Mouse (Mus musculus) E14TG2a.4 (cell line): ENCODE results near the gene Rbpj.
A peak's percentile ranks its signal among the peaks of the same experiment; 100 is the strongest.

ENCODE experiments used
- H3K27me3 ChIP-seq: 2 replicates; pipeline ENCODE4 v1.6.1; 2014; ENCODE audit warnings: low read length, control low read depth; ENCODE audit not compliant: insufficient read depth
- H3K36me3 ChIP-seq: 2 replicates; pipeline ENCODE4 v1.6.1; 2014; ENCODE audit warnings: low read length, control low read depth; ENCODE audit not compliant: insufficient read depth
- H3K4me1 ChIP-seq: replicated peaks from 2 replicates; pipeline ENCODE4 v1.6.1; 2014; ENCODE audit warnings: low read depth, low read length, control low read depth
- H3K4me3 ChIP-seq: replicated peaks from 2 replicates; pipeline ENCODE4 v1.5.1; 2014; ENCODE audit warnings: mild to moderate bottlenecking, low read length
- H3K9me3 ChIP-seq: 2 replicates; pipeline ENCODE4 v1.6.1; 2014; ENCODE audit warnings: low read length, control low read depth
- CTCF ChIP-seq: conservative IDR thresholded peaks from 2 replicates; pipeline ENCODE4 v1.5.1; 2014; ENCODE audit warnings: low read length
- NANOG ChIP-seq: IDR thresholded peaks from 2 replicates; pipeline ENCODE4 v1.6.1; 2014; ENCODE audit warnings: borderline replicate concordance, low read length, mixed read lengths
- POU5F1 ChIP-seq: IDR thresholded peaks from 2 replicates; pipeline ENCODE4 v1.6.1; 2014; ENCODE audit warnings: low read length, borderline replicate concordance

The Rbpj gene

DNA sequence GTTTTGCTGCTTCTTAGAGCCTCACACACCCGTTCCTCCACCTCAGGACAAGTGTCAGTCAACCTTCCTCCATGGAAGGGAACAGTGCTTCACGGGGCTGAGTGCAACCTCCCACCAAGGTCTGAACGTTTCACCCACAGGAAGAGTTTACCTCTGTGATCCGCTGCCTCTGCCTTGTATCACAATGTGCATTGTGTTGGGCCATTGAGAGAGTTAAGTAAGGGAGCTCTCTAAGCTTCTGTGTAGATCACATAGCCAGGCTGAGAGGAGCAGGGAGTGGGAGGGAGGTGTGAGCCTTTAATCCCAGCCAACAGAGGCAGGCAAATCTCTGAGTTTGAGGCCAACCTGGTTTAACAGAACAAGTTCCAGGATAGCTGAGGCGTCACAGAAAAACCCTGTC, 58.9 kb downstream of the Rbpj start:
- Histone ChIP-seq H3K4me1 (peaks cover 33% of the 10 kb centered on the region), H3K36me3 (no peaks in the 10 kb centered on the region), H3K9me3 (no peaks in the 10 kb centered on the region), H3K4me3 (0 out of 2 replicates have a peak overlapping the region, but pooled peaks have one; percentile 68), H3K27me3 (peaks cover 11% of the 10 kb centered on the region)
- TF ChIP-seq POU5F1 (no peak), CTCF (no peak), NANOG (no peak)

DNA sequence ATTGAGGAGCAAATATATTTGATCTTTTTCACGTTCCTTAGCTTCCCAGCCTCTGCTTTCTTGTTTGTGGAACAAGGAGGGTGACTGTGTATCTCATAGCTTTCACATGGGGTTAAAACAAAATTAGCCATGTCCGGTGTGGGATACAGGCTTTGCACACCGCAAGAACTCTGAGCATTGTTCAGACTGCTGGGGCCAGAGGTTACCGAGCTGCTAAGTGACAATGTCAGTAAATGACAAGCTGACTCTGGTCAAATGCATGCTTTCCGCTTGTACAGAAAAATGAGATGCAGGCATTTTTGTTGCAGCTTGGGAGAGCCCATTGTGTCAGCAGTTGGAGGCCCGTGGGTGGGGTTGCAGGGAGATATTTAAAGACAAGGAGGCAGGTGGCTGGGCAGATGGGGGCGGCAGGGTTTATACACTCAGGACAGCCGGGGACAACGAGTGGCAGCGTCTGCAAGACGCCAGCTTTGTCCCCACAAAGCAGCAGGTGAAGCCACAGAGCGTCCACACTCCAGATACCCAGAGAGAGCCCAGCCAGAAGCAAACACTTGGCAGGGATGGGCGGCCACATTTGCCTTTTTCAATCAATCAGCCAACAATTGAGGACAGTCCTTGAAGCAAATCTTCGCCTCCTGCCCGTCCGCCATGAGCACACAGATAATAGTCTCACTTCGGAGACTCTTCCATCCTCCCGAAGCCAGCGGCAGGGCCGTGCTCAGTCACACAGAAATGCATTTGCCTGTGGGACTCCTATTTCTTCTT, 59.5 kb downstream of the Rbpj start:
- H3K36me3 ChIP-seq: no peaks in the 10 kb centered on the region
- H3K4me1 ChIP-seq: peaks cover 33% of the 10 kb centered on the region
- H3K4me3 ChIP-seq: peak overlapping the region; percentile 68
- H3K9me3 ChIP-seq: no peaks in the 10 kb centered on the region
- peaks cover 11% of the 10 kb centered on the region for H3K27me3 ChIP-seq
- TF ChIP-seq NANOG: no peak
- TF ChIP-seq POU5F1: no peak
- TF ChIP-seq CTCF: no peak

DNA sequence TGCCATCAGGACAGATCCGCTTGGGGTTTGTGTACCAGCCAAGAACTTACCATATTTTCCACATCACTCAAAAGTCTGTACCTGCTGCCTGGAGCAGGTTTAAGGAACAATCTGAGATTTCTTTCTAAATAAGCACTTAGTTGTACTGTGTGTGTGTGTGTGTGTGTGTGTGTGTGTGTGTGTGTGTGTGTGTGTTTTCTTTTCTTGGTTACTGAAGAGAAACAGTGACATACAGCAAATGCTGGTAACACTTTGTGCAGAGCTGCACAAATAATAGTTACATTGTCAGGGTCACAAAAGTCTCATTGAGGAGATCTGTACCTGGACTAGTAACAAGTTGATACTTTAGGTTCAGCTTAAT, 60.1 kb downstream of the Rbpj start:
- Histone ChIP-seq H3K36me3 (no peaks in the 10 kb centered on the region), H3K27me3 (peaks cover 11% of the 10 kb centered on the region), H3K4me1 (peaks cover 37% of the 10 kb centered on the region), H3K4me3 (peak overlapping the region; percentile 68), H3K9me3 (no peaks in the 10 kb centered on the region)
- TF ChIP-seq CTCF (no peak), NANOG (no peak), POU5F1 (no peak)

DNA sequence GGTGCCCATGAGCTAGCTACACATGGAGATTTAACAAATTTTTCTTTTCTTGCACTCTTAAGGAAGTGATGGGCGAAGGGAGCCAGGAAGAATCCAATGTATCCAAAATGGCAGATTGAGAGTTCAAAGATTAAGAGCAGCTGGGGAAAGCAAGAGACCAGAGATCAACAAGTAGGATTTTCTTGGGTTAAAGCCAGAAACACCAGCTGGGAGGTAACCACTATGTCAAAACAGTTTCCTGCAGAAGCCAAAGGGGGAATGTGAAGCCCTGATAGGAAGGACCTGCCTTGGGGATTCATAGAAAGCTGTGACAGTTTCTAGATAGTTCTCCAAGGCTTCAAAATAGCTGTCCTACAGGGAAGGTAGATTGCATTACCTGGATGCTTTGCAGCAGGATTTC, 63.9 kb downstream of the Rbpj start:
- H3K4me3 ChIP-seq: no peak overlapping the region

DNA sequence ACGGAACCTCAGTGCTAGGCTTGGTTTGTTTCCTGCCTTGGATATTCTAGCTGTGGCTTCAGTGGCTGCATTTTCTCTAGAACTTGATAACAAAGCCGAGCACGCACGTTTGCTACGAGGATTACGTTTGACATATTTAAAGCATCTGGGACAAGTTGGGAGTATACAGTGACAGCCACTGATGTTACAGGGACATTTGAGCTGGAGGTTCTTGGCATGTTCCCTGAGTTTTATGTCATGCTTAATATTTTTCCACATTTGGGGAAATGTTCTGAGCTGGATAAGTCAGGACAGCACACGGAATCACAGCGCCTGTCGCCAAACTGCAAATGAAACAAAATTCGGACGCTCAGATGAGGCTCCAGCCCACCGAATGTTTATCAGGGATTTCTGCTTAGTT, 69.1 kb downstream of the Rbpj start:
- TF ChIP-seq POU5F1 (no peak), CTCF (no peak), NANOG (no peak)
- no peaks in the 10 kb centered on the region for H3K27me3 ChIP-seq
- peaks cover 50% of the 10 kb centered on the region for H3K4me1 ChIP-seq
- H3K4me3 ChIP-seq: no peak overlapping the region
- no peaks in the 10 kb centered on the region for H3K9me3 ChIP-seq
- no peaks in the 10 kb centered on the region for H3K36me3 ChIP-seq

More for the DNA sequence above, 63.9 kb downstream of the Rbpj start:
- Histone ChIP-seq H3K9me3 (no peaks in the 10 kb centered on the region), H3K4me1 (peaks cover 23% of the 10 kb centered on the region), H3K27me3 (peaks cover 7% of the 10 kb centered on the region; the same call in 1 of the 2 replicates), H3K36me3 (no peaks in the 10 kb centered on the region)
- no peak for TF ChIP-seq POU5F1

DNA sequence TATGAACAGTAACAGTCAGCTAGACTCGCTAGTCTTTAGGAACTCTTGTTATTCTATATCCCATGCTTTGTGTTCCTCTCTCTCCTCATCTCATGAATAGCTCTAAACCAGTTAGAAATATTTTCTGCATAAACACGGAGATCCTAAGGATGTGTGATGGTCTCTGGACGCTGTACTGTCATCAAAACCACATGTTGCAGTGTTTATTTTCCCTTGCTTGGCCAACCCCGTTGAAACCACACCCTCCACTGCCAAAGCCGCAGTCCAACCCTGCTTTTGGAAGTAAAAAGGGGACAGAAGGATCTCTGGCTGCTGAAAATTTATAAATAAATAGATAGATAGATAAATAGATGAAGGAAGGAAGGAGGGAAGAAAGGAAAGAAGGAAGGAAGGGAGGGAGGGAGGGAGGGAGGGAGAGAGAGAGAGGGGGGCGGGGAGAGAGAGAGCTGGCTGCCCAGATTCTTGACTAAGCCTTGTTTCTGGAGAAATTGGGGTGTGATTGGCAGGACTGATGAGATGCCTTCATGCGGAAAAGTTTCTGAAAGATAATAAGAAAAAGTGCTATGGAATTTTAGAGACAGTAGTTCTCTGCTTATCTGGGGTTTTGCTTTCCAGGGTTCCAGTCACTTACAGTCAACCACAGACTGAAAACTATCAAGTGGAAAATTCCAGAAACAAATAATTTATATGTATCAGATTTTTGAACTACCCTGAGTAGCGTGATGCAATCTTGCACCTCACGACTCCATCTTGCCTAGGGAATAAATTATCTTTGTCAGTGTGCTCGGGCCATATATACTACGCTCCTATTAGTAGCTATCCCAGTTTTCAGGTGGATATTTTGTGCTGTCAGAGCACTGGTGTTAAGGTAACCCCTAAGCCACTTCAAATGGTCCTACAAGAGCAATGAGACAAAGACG, 70.9 kb downstream of the Rbpj start:
- no peak overlapping the region for H3K4me3 ChIP-seq
- TF ChIP-seq CTCF (no peak), POU5F1 (no peak), NANOG (no peak)
- peaks cover 59% of the 10 kb centered on the region for H3K4me1 ChIP-seq
- H3K36me3 ChIP-seq: no peaks in the 10 kb centered on the region
- no peaks in the 10 kb centered on the region for H3K27me3 ChIP-seq
- H3K9me3 ChIP-seq: no peaks in the 10 kb centered on the region

DNA sequence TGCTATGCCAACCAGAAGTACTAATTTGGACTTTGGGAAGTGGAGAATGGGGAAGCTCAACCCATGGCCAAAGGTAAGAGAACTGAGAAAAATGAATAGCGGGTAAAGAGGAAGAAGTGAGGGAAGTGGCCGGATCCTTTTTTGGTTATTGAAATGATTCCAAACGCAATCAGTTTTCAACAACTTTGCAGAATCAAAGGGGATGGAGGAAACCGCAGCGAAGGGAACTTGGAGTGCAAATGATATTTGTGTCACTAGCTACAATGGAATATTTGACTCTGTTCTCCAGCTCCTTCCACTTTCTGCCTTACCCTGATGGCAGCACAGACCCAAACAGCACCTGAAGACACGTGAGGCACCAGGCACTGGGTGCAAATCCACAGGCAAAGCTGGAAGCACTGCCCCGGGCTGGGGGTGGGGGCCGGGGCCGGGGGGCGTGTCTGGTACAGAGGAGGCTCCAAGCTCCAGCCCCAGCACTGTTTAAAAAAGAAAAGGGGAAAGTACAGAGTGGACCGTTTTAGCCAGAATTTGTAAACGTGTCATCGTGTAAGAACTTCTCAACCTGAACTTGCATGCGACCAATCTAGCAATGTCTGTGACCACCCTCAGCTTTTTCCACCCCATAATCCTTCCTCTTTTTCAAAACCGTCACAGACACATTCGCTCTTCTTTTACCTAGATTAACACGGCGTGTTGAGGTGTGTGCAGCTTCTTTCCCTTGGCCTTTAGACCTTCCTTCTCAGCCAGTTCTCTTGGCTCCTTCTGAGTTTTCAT, 74.1 kb downstream of the Rbpj start:
- H3K9me3 ChIP-seq: no peaks in the 10 kb centered on the region
- no peaks in the 10 kb centered on the region for H3K27me3 ChIP-seq
- H3K4me1 ChIP-seq: peaks cover 90% of the 10 kb centered on the region
- H3K4me3 ChIP-seq: no peak overlapping the region; the same call in 1 of the 2 replicates
- 0 out of 2 replicates have a peak, but pooled peaks cover 3% of the 10 kb centered on the region for H3K36me3 ChIP-seq
- TF ChIP-seq NANOG (no peak), CTCF (no peak), POU5F1 (no peak)

DNA sequence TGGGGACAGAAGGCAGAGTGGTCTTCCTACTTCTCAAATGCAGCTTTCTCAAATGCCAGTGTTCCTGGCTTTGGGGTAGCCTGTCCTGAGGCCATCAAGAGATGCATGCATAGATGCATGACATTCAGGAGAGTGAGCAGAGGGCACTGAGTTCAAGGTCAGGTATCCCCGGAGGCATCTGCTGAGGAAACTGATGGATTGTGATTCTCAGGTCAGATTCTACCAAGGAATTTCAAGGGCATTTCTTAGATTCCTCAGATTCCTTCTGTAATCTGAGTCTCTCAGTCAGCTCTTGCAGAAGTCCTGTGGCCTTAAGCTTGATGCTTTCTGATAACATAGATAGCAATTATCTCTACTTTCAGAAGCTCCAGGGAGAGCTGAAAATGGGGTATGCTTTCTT, 76.1 kb downstream of the Rbpj start:
- H3K4me1 ChIP-seq: peaks cover 97% of the 10 kb centered on the region
- H3K9me3 ChIP-seq: no peaks in the 10 kb centered on the region
- peaks cover 9% of the 10 kb centered on the region for H3K36me3 ChIP-seq
- H3K4me3 ChIP-seq: 0 out of 2 replicates have a peak overlapping the region, but pooled peaks have one; percentile 3
- TF ChIP-seq POU5F1 (no peak), NANOG (peak; percentile 81)
- H3K27me3 ChIP-seq: no peaks in the 10 kb centered on the region
